Mouse (Mus musculus) hindbrain, embryonic 12.5 days (tissue): Measurements from ENCODE around the gene Fmo2. TPM values are rescaled to one million over a fixed set of nuclear protein-coding genes. Genes with fewer than 3 reads are reported as not detected.

Experiments used
- ATAC-seq: fragments of 200-750 bp; cut with Nextera tagmentation; 2 replicates; pipeline ENCODE4 v1.8.0; 2017; ENCODE audit warnings: moderate TSS enrichment; ENCODE audit not compliant: low FRiP score
- H3K27ac ChIP-seq: fragments of 300-500 bp; sonication (generic); 2 replicates; pipeline ENCODE4 v1.5.1; 2016; ENCODE audit warnings: mild to moderate bottlenecking
- H3K27me3 ChIP-seq: fragments of 300-500 bp; sonication (generic); 2 replicates; pipeline ENCODE4 v1.6.1; 2016; ENCODE audit warnings: mild to moderate bottlenecking
- H3K36me3 ChIP-seq: fragments of 300-500 bp; sonication (generic); 2 replicates; pipeline ENCODE4 v1.6.1; 2016; ENCODE audit warnings: mild to moderate bottlenecking
- H3K4me1 ChIP-seq: fragments of 300-500 bp; sonication (generic); 2 replicates; pipeline ENCODE4 v1.6.1; 2016
- H3K4me2 ChIP-seq: fragments of 300-500 bp; sonication (generic); replicated peaks from 2 replicates; pipeline ENCODE4 v1.6.1; 2016; ENCODE audit warnings: mild to moderate bottlenecking
- H3K4me3 ChIP-seq: fragments of 300-500 bp; sonication (generic); 2 replicates; pipeline ENCODE4 v1.5.1; 2016; ENCODE audit warnings: mild to moderate bottlenecking
- H3K9ac ChIP-seq: fragments of 300-500 bp; sonication (generic); 2 replicates; pipeline ENCODE4 v1.6.1; 2016; ENCODE audit warnings: mild to moderate bottlenecking, moderate library complexity
- H3K9me3 ChIP-seq: fragments of 300-500 bp; sonication (generic); replicated peaks from 2 replicates; pipeline ENCODE4 v1.6.1; 2016; ENCODE audit warnings: mild to moderate bottlenecking
- WGBS: fragments of 180-500 bp; shearing (Covaris S2); methylation state at CpG from one replicate; pipeline ENCODE4 v1.1.7; 2016; 5-methylcytosine and 5-hydroxymethylcytosine counted together
- polyA plus RNA-seq: library from polyadenylated mRNA; unstranded; fragments of >200 nt; fragmentation: Nextera tagmentation; extraction: Ambion mirVana; gene quantifications from 2 replicates; pipeline ENCODE4 v1.2.1, GENCODE M21; 2016

Fmo2 gene
- polyA plus RNA-seq = 0.14 TPM in 1 of 2 replicates, not detected in the other

GRCm38 (mm10) chr1:162897838-162898811, at the start of gene Fmo2:
TSS of gene Fmo2 (minus strand) at chr1:162898726.
- ATAC-seq = no peak
- Histone ChIP-seq H3K36me3 (no peaks in the 10 kb centered on the region), H3K4me3 (no peak within 1 kb of the TSS), H3K9me3 (no peaks in the 10 kb centered on the region), H3K27ac (no peak within 1 kb of the TSS), H3K9ac (no peak within 1 kb of the TSS), H3K4me1 (no peaks in the 10 kb centered on the region), H3K27me3 (no peaks in the 10 kb centered on the region), H3K4me2 (no peak within 1 kb of the TSS)
- 77% methylated on average over 14 of the region's 14 CpGs for WGBS

GRCm38 (mm10) chr1:162947934-162948333, 49.4 kb upstream of the Fmo2 start:
- Histone ChIP-seq H3K9me3 (no peaks in the 10 kb centered on the region), H3K27me3 (no peaks in the 10 kb centered on the region), H3K36me3 (no peaks in the 10 kb centered on the region), H3K4me2 (no peak overlapping the region), H3K9ac (no peak overlapping the region), H3K4me3 (no peak overlapping the region), H3K27ac (no peak overlapping the region), H3K4me1 (0 out of 2 replicates have a peak, but pooled peaks cover 2% of the 10 kb centered on the region)
- no peak for ATAC-seq
- 76% methylated on average over 6 of the region's 6 CpGs for WGBS

GRCm38 (mm10) chr1:162946837-162947558, 48.5 kb upstream of the Fmo2 start:
- 0 out of 2 replicates have a peak, but pooled peaks cover 2% of the 10 kb centered on the region for H3K4me1 ChIP-seq
- WGBS = 61% methylated on average over 4 of the region's 4 CpGs
- no peaks in the 10 kb centered on the region for H3K9me3 ChIP-seq
- H3K27ac ChIP-seq = no peak overlapping the region
- H3K4me2 ChIP-seq = no peak overlapping the region
- no peaks in the 10 kb centered on the region for H3K36me3 ChIP-seq
- no peak overlapping the region for H3K9ac ChIP-seq
- H3K4me3 ChIP-seq = no peak overlapping the region
- ATAC-seq = no peak
- no peaks in the 10 kb centered on the region for H3K27me3 ChIP-seq

- no peak overlapping the region for H3K9ac ChIP-seq
- ATAC-seq = no peak
- H3K9me3 ChIP-seq = no peaks in the 10 kb centered on the region
- H3K36me3 ChIP-seq = no peaks in the 10 kb centered on the region
- H3K27me3 ChIP-seq = no peaks in the 10 kb centered on the region
- 0 out of 2 replicates have a peak, but pooled peaks cover 2% of the 10 kb centered on the region for H3K4me1 ChIP-seq
- H3K27ac ChIP-seq = no peak overlapping the region
- no peak overlapping the region for H3K4me2 ChIP-seq
- WGBS = 63% methylated on average over 6 of the region's 6 CpGs
- H3K4me3 ChIP-seq = no peak overlapping the region
These were observed 45.2 kb upstream of the Fmo2 start for GRCm38 (mm10) chr1:162943700-162944099.

- H3K9ac ChIP-seq = no peak overlapping the region
- no peaks in the 10 kb centered on the region for H3K27me3 ChIP-seq
- no peak overlapping the region for H3K27ac ChIP-seq
- no peak for ATAC-seq
- H3K4me3 ChIP-seq = no peak overlapping the region
- no peaks in the 10 kb centered on the region for H3K9me3 ChIP-seq
- no peaks in the 10 kb centered on the region for H3K4me1 ChIP-seq
- no peaks in the 10 kb centered on the region for H3K36me3 ChIP-seq
- WGBS = 89% methylated on average over 4 of the region's 4 CpGs
- no peak overlapping the region for H3K4me2 ChIP-seq
These were observed 40.3 kb upstream of the Fmo2 start for GRCm38 (mm10) chr1:162938696-162939351.

- Histone ChIP-seq H3K4me1 (no peaks in the 10 kb centered on the region), H3K27me3 (no peaks in the 10 kb centered on the region), H3K4me3 (no peak overlapping the region), H3K9ac (no peak overlapping the region), H3K4me2 (no peak overlapping the region), H3K27ac (no peak overlapping the region), H3K36me3 (no peaks in the 10 kb centered on the region), H3K9me3 (no peaks in the 10 kb centered on the region)
- ATAC-seq = no peak
- WGBS = 74% methylated on average over 5 of the region's 5 CpGs
These were observed 39.6 kb upstream of the Fmo2 start for GRCm38 (mm10) chr1:162937970-162938695.

- 87% methylated on average over 6 of the region's 6 CpGs for WGBS
- ATAC-seq = no peak
These were observed 38.9 kb upstream of the Fmo2 start, which contains the start of gene Fmo6 for GRCm38 (mm10) chr1:162937415-162937814. TSS of gene Fmo6 (minus strand) at chr1:162937515.

GRCm38 (mm10) chr1:162934374-162935012, 36.0 kb upstream of the Fmo2 start:
- 66% methylated on average over 4 of the region's 4 CpGs for WGBS
- ATAC-seq = no peak
- H3K4me2 ChIP-seq = no peak overlapping the region

More at GRCm38 (mm10) chr1:162937415-162937814, 38.9 kb upstream of the Fmo2 start, which contains the start of gene Fmo6:
- Histone ChIP-seq H3K27me3 (no peaks in the 10 kb centered on the region), H3K4me3 (no peak within 1 kb of the TSS), H3K9ac (no peak within 1 kb of the TSS), H3K4me1 (no peaks in the 10 kb centered on the region), H3K27ac (no peak within 1 kb of the TSS), H3K9me3 (no peaks in the 10 kb centered on the region), H3K4me2 (no peak within 1 kb of the TSS), H3K36me3 (no peaks in the 10 kb centered on the region)

GRCm38 (mm10) chr1:162932386-162932785, 33.9 kb upstream of the Fmo2 start:
- ATAC-seq = no peak
- no peak overlapping the region for H3K27ac ChIP-seq
- H3K4me1 ChIP-seq = no peaks in the 10 kb centered on the region
- H3K27me3 ChIP-seq = no peaks in the 10 kb centered on the region
- H3K9ac ChIP-seq = no peak overlapping the region
- H3K36me3 ChIP-seq = no peaks in the 10 kb centered on the region
- no peak overlapping the region for H3K4me2 ChIP-seq
- H3K9me3 ChIP-seq = no peaks in the 10 kb centered on the region
- WGBS = 91% methylated on average over 4 of the region's 4 CpGs
- no peak overlapping the region for H3K4me3 ChIP-seq

More at GRCm38 (mm10) chr1:162934374-162935012, 36.0 kb upstream of the Fmo2 start:
- Histone ChIP-seq H3K9ac (no peak overlapping the region), H3K4me3 (no peak overlapping the region), H3K36me3 (no peaks in the 10 kb centered on the region), H3K27ac (no peak overlapping the region), H3K27me3 (no peaks in the 10 kb centered on the region), H3K4me1 (no peaks in the 10 kb centered on the region), H3K9me3 (no peaks in the 10 kb centered on the region)

GRCm38 (mm10) chr1:162931880-162932279, 33.4 kb upstream of the Fmo2 start:
- Histone ChIP-seq H3K9me3 (no peaks in the 10 kb centered on the region), H3K27ac (no peak overlapping the region), H3K4me2 (no peak overlapping the region), H3K4me1 (no peaks in the 10 kb centered on the region), H3K27me3 (no peaks in the 10 kb centered on the region), H3K9ac (no peak overlapping the region), H3K36me3 (no peaks in the 10 kb centered on the region), H3K4me3 (no peak overlapping the region)
- WGBS = 85% methylated on average over 5 of the region's 5 CpGs
- no peak for ATAC-seq

- H3K9ac ChIP-seq = no peak overlapping the region
- H3K4me2 ChIP-seq = no peak overlapping the region
- WGBS = 80% methylated on average over 4 of the region's 4 CpGs
- H3K9me3 ChIP-seq = no peaks in the 10 kb centered on the region
- H3K27me3 ChIP-seq = no peaks in the 10 kb centered on the region
- no peaks in the 10 kb centered on the region for H3K36me3 ChIP-seq
- no peak overlapping the region for H3K27ac ChIP-seq
- no peaks in the 10 kb centered on the region for H3K4me1 ChIP-seq
- no peak overlapping the region for H3K4me3 ChIP-seq
- ATAC-seq = no peak
These were observed 32.9 kb upstream of the Fmo2 start for GRCm38 (mm10) chr1:162931310-162931875.
